Mouse (Mus musculus) cortical plate, adult 2 months (tissue): Measurements from ENCODE around the gene Fmn2.

Source experiments
- CTCF ChIP-seq: fragments of 200-500 bp; IDR thresholded peaks from 2 replicates; pipeline ENCODE4 v1.5.1; 2011; ENCODE audit warnings: mild to moderate bottlenecking, control low read depth, low read length; ENCODE audit not compliant: insufficient read depth; ENCODE audit errors: extremely low read depth
- POLR2A ChIP-seq: fragments of 200-500 bp; IDR thresholded peaks from 2 replicates; pipeline ENCODE4 v1.6.1; 2011; ENCODE audit warnings: mild to moderate bottlenecking, low read length, control low read depth; ENCODE audit not compliant: insufficient read depth; ENCODE audit errors: extremely low read depth

DNA sequence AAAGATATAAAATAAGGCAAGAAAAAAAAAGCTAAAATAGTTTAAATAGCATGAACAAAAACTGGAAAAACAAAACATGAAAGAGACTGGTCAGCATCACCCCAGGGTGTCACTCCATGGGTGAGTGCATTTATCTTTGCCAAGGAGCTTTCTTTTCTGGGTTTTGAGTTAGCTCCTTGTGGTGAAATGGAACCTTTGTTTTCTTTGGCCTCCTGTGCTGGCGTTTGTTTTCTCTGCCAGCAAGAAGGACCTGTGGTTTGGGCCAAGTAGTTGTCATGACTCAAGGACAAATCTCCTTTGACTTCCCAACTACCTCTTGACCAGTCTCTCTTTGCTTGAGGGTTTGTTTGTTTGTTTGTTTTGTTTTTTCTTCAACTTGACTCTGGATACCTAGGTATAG is 119.9 kb downstream of the Fmn2 start:
- TF ChIP-seq CTCF (no peak), POLR2A (no peak)
